ENCODE assay signal across 10 mouse cellular contexts in genomic region chr7:81653988-81654387, GRCm38 (mm10). TPM values are rescaled to one million over a fixed set of nuclear protein-coding genes. Genes with fewer than 3 reads are reported as not detected.
DNase-seq lines count a peak whose midpoint lies in the region; ATAC-seq and TF ChIP-seq lines count a peak whose summit lies in the region.
"Had no signal": no experiment of that assay in that cellular context is flagged by ENCODE, and none has a peak within 500 bp of the region (broad histone marks: within the 10 kb centered on the region; RNA-seq: fewer than 3 reads in every experiment).

No protein-coding gene starts in this region.

- WGBS in midbrain, embryonic 16.5 days = 27% methylated on average over 8 of the region's 8 CpGs
- WGBS in midbrain, embryonic 13.5 days = 57% methylated on average over 8 of the region's 8 CpGs
- 11% methylated on average over 8 of the region's 8 CpGs for WGBS in embryonic facial prominence, embryonic 14.5 days
- WGBS in hindbrain, embryonic 11.5 days = 51% methylated on average over 8 of the region's 8 CpGs
- 5% methylated on average over 8 of the region's 8 CpGs for WGBS in olfactory bulb, adult 2 months
- WGBS in intestine, embryonic 15.5 days = 54% methylated on average over 8 of the region's 8 CpGs
- WGBS in liver, postnatal 0 days (ENCODE audit: insufficient replicate concordance) = 59% methylated on average over 8 of the region's 8 CpGs

- no peaks in the 10 kb centered on the region for H3K36me3 ChIP-seq in midbrain, embryonic 16.5 days (ENCODE audit: control insufficient read depth, insufficient read depth, low read length)
- no peaks in the 10 kb centered on the region for H3K36me3 ChIP-seq in midbrain, embryonic 13.5 days
- no peaks in the 10 kb centered on the region for H3K36me3 ChIP-seq in embryonic facial prominence, embryonic 14.5 days (ENCODE audit: control insufficient read depth, insufficient read depth, low read length)
- H3K36me3 ChIP-seq in hindbrain, embryonic 11.5 days (ENCODE audit: control insufficient read depth, insufficient read depth, low read length) = no peaks in the 10 kb centered on the region
- no peaks in the 10 kb centered on the region for H3K36me3 ChIP-seq in intestine, embryonic 15.5 days
- no peaks in the 10 kb centered on the region for H3K36me3 ChIP-seq in liver, postnatal 0 days (replicated peaks; ENCODE audit: insufficient read depth, low read length)
- H3K36me3 ChIP-seq: stomach, embryonic 15.5 days had no signal

- no peak for ATAC-seq in midbrain, embryonic 16.5 days
- no peak for ATAC-seq in midbrain, embryonic 13.5 days
- ATAC-seq in embryonic facial prominence, embryonic 14.5 days (ENCODE audit: low read depth) = peak; percentile 72
- ATAC-seq in hindbrain, embryonic 11.5 days (ENCODE audit: low FRiP score) = no peak
- no peak for ATAC-seq in intestine, embryonic 15.5 days
- ATAC-seq in liver, postnatal 0 days = no peak

- peak overlapping the region; percentile 0; the same call in 1 of the 2 replicates for H3K9ac ChIP-seq in midbrain, embryonic 16.5 days (ENCODE audit: low read depth, low read length)
- no peak overlapping the region; the same call in 1 of the 2 replicates for H3K9ac ChIP-seq in midbrain, embryonic 13.5 days (replicated peaks)
- H3K9ac ChIP-seq in embryonic facial prominence, embryonic 14.5 days (ENCODE audit: low read depth, low read length) = no peak overlapping the region
- no peak overlapping the region for H3K9ac ChIP-seq in hindbrain, embryonic 11.5 days (ENCODE audit: low read depth, low read length)
- no peak overlapping the region for H3K9ac ChIP-seq in intestine, embryonic 15.5 days
- no peak overlapping the region for H3K9ac ChIP-seq in liver, postnatal 0 days (replicated peaks)
- H3K9ac ChIP-seq: stomach, embryonic 15.5 days had no signal

- peak overlapping the region; percentile 15; the same call in 1 of the 2 replicates for H3K27ac ChIP-seq in midbrain, embryonic 16.5 days (ENCODE audit: low read length)
- H3K27ac ChIP-seq in midbrain, embryonic 13.5 days = no peak overlapping the region; the same call in 1 of the 2 replicates
- peak overlapping the region; percentile 57; the same call in 1 of the 2 replicates for H3K27ac ChIP-seq in embryonic facial prominence, embryonic 14.5 days (replicated peaks; ENCODE audit: low read depth, low read length)
- H3K27ac ChIP-seq in hindbrain, embryonic 11.5 days (ENCODE audit: low read depth, low read length) = peak overlapping the region; percentile 54
- H3K27ac ChIP-seq in olfactory bulb, adult 2 months (ENCODE audit: insufficient read depth, low read depth, low read length) = peak overlapping the region; percentile 87
- H3K27ac ChIP-seq in intestine, embryonic 15.5 days = no peak overlapping the region
- no peak overlapping the region for H3K27ac ChIP-seq in liver, postnatal 0 days (ENCODE audit: low read depth)
- H3K27ac ChIP-seq: stomach, embryonic 15.5 days had no signal

- DNase-seq in embryonic facial prominence, embryonic 14.5 days (ENCODE audit: low spot score) = peak; percentile 84
- DNase-seq in hindbrain, embryonic 11.5 days (ENCODE audit: low spot score) = peak; percentile 35
- DNase-seq in liver, postnatal 0 days = no peak
- DNase-seq: kidney, postnatal 36 days had no signal

- H3K4me1 ChIP-seq in midbrain, embryonic 16.5 days (ENCODE audit: control insufficient read depth, insufficient read depth, low read length) = peaks cover 38% of the 10 kb centered on the region
- H3K4me1 ChIP-seq in midbrain, embryonic 13.5 days (replicated peaks) = peaks cover 68% of the 10 kb centered on the region
- peaks cover 35% of the 10 kb centered on the region for H3K4me1 ChIP-seq in embryonic facial prominence, embryonic 14.5 days (ENCODE audit: control insufficient read depth, insufficient read depth, low read length)
- H3K4me1 ChIP-seq in hindbrain, embryonic 11.5 days (replicated peaks; ENCODE audit: control insufficient read depth, insufficient read depth, low read length) = peaks cover 3% of the 10 kb centered on the region; the same call in 1 of the 2 replicates
- peaks cover 40% of the 10 kb centered on the region for H3K4me1 ChIP-seq in olfactory bulb, adult 2 months (ENCODE audit: control insufficient read depth, insufficient read depth, low read length)
- no peaks in the 10 kb centered on the region for H3K4me1 ChIP-seq in intestine, embryonic 15.5 days (replicated peaks)
- H3K4me1 ChIP-seq in liver, postnatal 0 days (ENCODE audit: insufficient read depth) = no peaks in the 10 kb centered on the region

- TF ChIP-seq CTCF in olfactory bulb, adult 2 months (IDR thresholded peaks at IDR 0.05; ENCODE audit: insufficient read depth, low read depth, low read length) = no peak
- no peak for TF ChIP-seq CTCF in liver, postnatal 0 days (IDR thresholded peaks at IDR 0.05; ENCODE audit: low read depth)

- H3K9me3 ChIP-seq in midbrain, embryonic 16.5 days (replicated peaks; ENCODE audit: control insufficient read depth, low read length, poor library complexity, severe bottlenecking) = no peaks in the 10 kb centered on the region
- no peaks in the 10 kb centered on the region for H3K9me3 ChIP-seq in midbrain, embryonic 13.5 days
- H3K9me3 ChIP-seq in embryonic facial prominence, embryonic 14.5 days (ENCODE audit: control insufficient read depth, low read length) = no peaks in the 10 kb centered on the region
- no peaks in the 10 kb centered on the region for H3K9me3 ChIP-seq in hindbrain, embryonic 11.5 days (ENCODE audit: control insufficient read depth, low read length)
- no peaks in the 10 kb centered on the region for H3K9me3 ChIP-seq in intestine, embryonic 15.5 days
- no peaks in the 10 kb centered on the region for H3K9me3 ChIP-seq in liver, postnatal 0 days (ENCODE audit: low read length)
- H3K9me3 ChIP-seq: megakaryocyte, embryonic 14.5 days; stomach, embryonic 15.5 days had no signal

- no peak overlapping the region for H3K4me2 ChIP-seq in midbrain, embryonic 16.5 days (ENCODE audit: low read length)
- H3K4me2 ChIP-seq in midbrain, embryonic 13.5 days (replicated peaks) = no peak overlapping the region
- peak overlapping the region; percentile 42 for H3K4me2 ChIP-seq in embryonic facial prominence, embryonic 14.5 days (ENCODE audit: low read depth, low read length)
- H3K4me2 ChIP-seq in hindbrain, embryonic 11.5 days (replicated peaks; ENCODE audit: low read depth, low read length) = no peak overlapping the region
- H3K4me2 ChIP-seq in intestine, embryonic 15.5 days (replicated peaks) = no peak overlapping the region
- H3K4me2 ChIP-seq in liver, postnatal 0 days (ENCODE audit: low read depth, low read length) = no peak overlapping the region
- H3K4me2 ChIP-seq: stomach, embryonic 15.5 days had no signal

- H3K27me3 ChIP-seq in midbrain, embryonic 16.5 days (ENCODE audit: control insufficient read depth, insufficient read depth, low read depth, low read length) = no peaks in the 10 kb centered on the region
- no peaks in the 10 kb centered on the region for H3K27me3 ChIP-seq in midbrain, embryonic 13.5 days
- H3K27me3 ChIP-seq in embryonic facial prominence, embryonic 14.5 days (replicated peaks; ENCODE audit: control insufficient read depth, insufficient read depth, low read length) = no peaks in the 10 kb centered on the region
- H3K27me3 ChIP-seq in hindbrain, embryonic 11.5 days (ENCODE audit: control insufficient read depth, insufficient read depth, low read length) = no peaks in the 10 kb centered on the region
- no peaks in the 10 kb centered on the region for H3K27me3 ChIP-seq in intestine, embryonic 15.5 days (replicated peaks)
- no peaks in the 10 kb centered on the region for H3K27me3 ChIP-seq in liver, postnatal 0 days (ENCODE audit: insufficient read depth, low read length)
- H3K27me3 ChIP-seq: stomach, embryonic 15.5 days had no signal

- no peak overlapping the region for H3K4me3 ChIP-seq in midbrain, embryonic 16.5 days (ENCODE audit: low read depth, low read length)
- no peak overlapping the region for H3K4me3 ChIP-seq in midbrain, embryonic 13.5 days (replicated peaks)
- H3K4me3 ChIP-seq in embryonic facial prominence, embryonic 14.5 days (ENCODE audit: low read depth, low read length) = no peak overlapping the region; the same call in 1 of the 2 replicates
- H3K4me3 ChIP-seq in hindbrain, embryonic 11.5 days (ENCODE audit: low read depth, low read length) = no peak overlapping the region
- H3K4me3 ChIP-seq in olfactory bulb, adult 2 months (ENCODE audit: insufficient read depth, low read depth, low read length) = no peak overlapping the region
- H3K4me3 ChIP-seq in intestine, embryonic 15.5 days (replicated peaks) = no peak overlapping the region
- H3K4me3 ChIP-seq in liver, postnatal 0 days (ENCODE audit: low read depth, low read length) = no peak overlapping the region
- H3K4me3 ChIP-seq: megakaryocyte, embryonic 14.5 days; stomach, embryonic 15.5 days had no signal

- no peak for TF ChIP-seq POLR2A in olfactory bulb, adult 2 months (IDR thresholded peaks at IDR 0.05; ENCODE audit: insufficient read depth, low read depth, low read length)

- TF ChIP-seq EP300 in liver, postnatal 0 days (IDR thresholded peaks at IDR 0.05; ENCODE audit: low read depth) = no peak

RNA-seq across cellular contexts. Expression of gene Homer2, which starts 53.3 kb away (rescaled TPM):
- polyA plus RNA-seq in midbrain, embryonic 16.5 days (2015; fragmentation: Nextera tagmentation; extraction: Ambion mirVana) = 16.3 and 20.1 TPM in 2 replicates
- 15.4 and 16.4 TPM in 2 replicates for polyA plus RNA-seq in midbrain, embryonic 13.5 days (2015; fragmentation: Nextera tagmentation; extraction: Ambion mirVana)
- polyA plus RNA-seq in embryonic facial prominence, embryonic 14.5 days (2014; fragmentation: Nextera tagmentation; extraction: Ambion mirVana) = 23.7 and 25.2 TPM in 2 replicates
- polyA plus RNA-seq in hindbrain, embryonic 11.5 days (2014; fragmentation: Nextera tagmentation; extraction: Ambion mirVana) = 22.2 and 24.4 TPM in 2 replicates
- polyA plus RNA-seq in olfactory bulb, adult 2 months (2012; ENCODE audit: insufficient read depth, insufficient read length, low replicate concordance, missing spikeins) = not detected in 2 replicates
- polyA plus RNA-seq in intestine, embryonic 15.5 days (2015; fragmentation: Nextera tagmentation; extraction: Ambion mirVana) = 46.6 and 46.9 TPM in 2 replicates
- 8.6 and 9.1 TPM in 2 replicates for polyA plus RNA-seq in liver, postnatal 0 days (2015; fragmentation: Nextera tagmentation; extraction: Ambion mirVana)

Comparison
In these comparisons a context has a peak if more than half of its experiments do, and no peak if none do; other contexts are left out.
1. H3K27ac ChIP-seq: peak in midbrain, embryonic 16.5 days (single experiment), embryonic facial prominence, embryonic 14.5 days (single experiment), hindbrain, embryonic 11.5 days (single experiment) and olfactory bulb, adult 2 months (single experiment); none in midbrain, embryonic 13.5 days (single experiment), intestine, embryonic 15.5 days (single experiment) and liver, postnatal 0 days (single experiment).